Mouse (Mus musculus): Measurements from ENCODE around the gene Cd72.

Gene Cd72

GRCm38 (mm10) chr4:43406162-43406971 lies 48.1 kb downstream of the Cd72 start:
- no peak for DNase-seq (ENCODE audit: low read depth in 2 of 2, low spot score in 2 of 2)

GRCm38 (mm10) chr4:43404697-43405096 lies 49.7 kb downstream of the Cd72 start:
- DNase-seq (ENCODE audit: low read depth in 2 of 2, low spot score in 2 of 2) = no peak

GRCm38 (mm10) chr4:43402212-43402611 lies 52.2 kb downstream of the Cd72 start:
- no peak for DNase-seq (ENCODE audit: low read depth in 2 of 2, low spot score in 2 of 2)

GRCm38 (mm10) chr4:43401486-43401885 lies 52.9 kb downstream of the Cd72 start:
- no peak for DNase-seq (ENCODE audit: low read depth in 2 of 2, low spot score in 2 of 2)

GRCm38 (mm10) chr4:43400976-43401375 lies 53.5 kb downstream of the Cd72 start:
- DNase-seq (ENCODE audit: low read depth in 2 of 2, low spot score in 2 of 2) = no peak

GRCm38 (mm10) chr4:43399391-43400131 lies 54.9 kb downstream of the Cd72 start:
- DNase-seq (ENCODE audit: low read depth in 2 of 2, low spot score in 2 of 2) = no peak

- DNase-seq (ENCODE audit: low read depth in 2 of 2, low spot score in 2 of 2) = no peak
These were observed 55.5 kb downstream of the Cd72 start for GRCm38 (mm10) chr4:43398829-43399331.

GRCm38 (mm10) chr4:43398014-43398413 lies 56.4 kb downstream of the Cd72 start:
- no peak for DNase-seq (ENCODE audit: low read depth in 2 of 2, low spot score in 2 of 2)
